Mouse (Mus musculus) myocyte (in vitro differentiated cells): Measurements from ENCODE around the gene Trip4.

Experiments used
- CEBPB ChIP-seq: IDR thresholded peaks from 2 replicates; pipeline ENCODE4 v1.6.1; 2011; ENCODE audit warnings: mild to moderate bottlenecking, moderate library complexity; ENCODE audit not compliant: poor library complexity, insufficient read depth, severe bottlenecking
- E2F4 ChIP-seq: IDR thresholded peaks from one replicate; pipeline ENCODE4 v1.6.1; 2011; ENCODE audit warnings: mild to moderate bottlenecking, control low read depth, moderate library complexity; ENCODE audit not compliant: insufficient read depth
- MAX ChIP-seq: IDR thresholded peaks from one replicate; pipeline ENCODE4 v1.6.1; 2011; ENCODE audit warnings: low read depth, mild to moderate bottlenecking, control low read depth
- MYOG ChIP-seq, 3 experiments: IDR thresholded peaks; one replicate each; pipeline ENCODE4 v1.6.1; 2011; ENCODE audit warnings: control low read depth in 2 of 3, low read depth in 2 of 3, mild to moderate bottlenecking in 2 of 3; ENCODE audit not compliant: insufficient read length in 2 of 3, control insufficient read depth in 1 of 3, insufficient read depth in 1 of 3
- POLR2A ChIP-seq: IDR thresholded peaks from one replicate; pipeline ENCODE4 v1.6.1; 2011; ENCODE audit warnings: low read depth, mild to moderate bottlenecking, control low read depth, moderate library complexity; ENCODE audit not compliant: insufficient read length
- POLR2AphosphoS2 ChIP-seq: IDR thresholded peaks from one replicate; pipeline ENCODE4 v1.6.1; 2011; ENCODE audit warnings: low read depth, control low read depth; ENCODE audit not compliant: insufficient read length
- REST ChIP-seq: IDR thresholded peaks from one replicate; pipeline ENCODE4 v1.6.1; 2011; ENCODE audit warnings: mild to moderate bottlenecking, control low read depth, moderate library complexity; ENCODE audit not compliant: insufficient read depth, insufficient read length
- SRF ChIP-seq: IDR thresholded peaks from one replicate; pipeline ENCODE4 v1.6.1; 2011; ENCODE audit warnings: low read depth; ENCODE audit not compliant: control insufficient read depth, insufficient read length
- TCF12 ChIP-seq: IDR thresholded peaks from one replicate; pipeline ENCODE4 v1.6.1; 2011; ENCODE audit warnings: mild to moderate bottlenecking, control low read depth; ENCODE audit not compliant: poor library complexity, insufficient read depth, severe bottlenecking
- USF1 ChIP-seq: IDR thresholded peaks from one replicate; pipeline ENCODE4 v1.6.1; 2011; ENCODE audit warnings: low read depth, mild to moderate bottlenecking, control low read depth, moderate library complexity

GRCm38 (mm10) chr9:65795651-65796050 is 112.9 kb downstream of the Trip4 start:
- TF ChIP-seq SRF: no peak
- no peak for TF ChIP-seq POLR2A
- TF ChIP-seq E2F4: no peak
- TF ChIP-seq USF1: no peak
- TF ChIP-seq TCF12: no peak
- TF ChIP-seq MAX: no peak
- TF ChIP-seq CEBPB: no peak
- no peak for TF ChIP-seq POLR2AphosphoS2
- TF ChIP-seq REST: no peak
- TF ChIP-seq MYOG (IDR thresholded peaks at IDR 0.05; ENCODE audit: control insufficient read depth in 1 of 3, insufficient read depth in 1 of 3, insufficient read length in 2 of 3, low read depth in 2 of 3): no peak
